Mouse (Mus musculus): ENCODE data around the gene Ppp1r3c.
A peak's percentile ranks its signal among the peaks of the same experiment; 100 is the strongest.
"Not testable (repeated sequence)": the region's sequence is repeated elsewhere in the genome, so short reads cannot be mapped to it uniquely, and the experiment has no call there.

Ppp1r3c gene

GRCm38 (mm10) chr19:36736537-36736936 is at the start of gene Ppp1r3c:
TSS of gene Ppp1r3c (minus strand) at chr19:36736653.
- DNase-seq, result peak; percentile 97

- no peak for DNase-seq
Observed at GRCm38 (mm10) chr19:36783179-36783578, 46.7 kb upstream of the Ppp1r3c start.

- DNase-seq, result no peak
Observed at GRCm38 (mm10) chr19:36782591-36782990, 46.1 kb upstream of the Ppp1r3c start.

GRCm38 (mm10) chr19:36781996-36782395 is 45.5 kb upstream of the Ppp1r3c start:
- DNase-seq, result no peak

GRCm38 (mm10) chr19:36780375-36780774 is 43.9 kb upstream of the Ppp1r3c start:
- no peak for DNase-seq

GRCm38 (mm10) chr19:36779765-36780164 is 43.3 kb upstream of the Ppp1r3c start:
- no peak for DNase-seq

GRCm38 (mm10) chr19:36775531-36775930 is 39.1 kb upstream of the Ppp1r3c start:
- no peak for DNase-seq

- no peak for DNase-seq
Observed at GRCm38 (mm10) chr19:36773716-36774459, 37.4 kb upstream of the Ppp1r3c start.

- no peak for DNase-seq
Observed at GRCm38 (mm10) chr19:36768084-36768483, 31.6 kb upstream of the Ppp1r3c start.

- no peak for DNase-seq
Observed at GRCm38 (mm10) chr19:36764451-36764850, 28.0 kb upstream of the Ppp1r3c start.

- DNase-seq, result no peak
Observed at GRCm38 (mm10) chr19:36748996-36749395, 12.5 kb upstream of the Ppp1r3c start.

GRCm38 (mm10) chr19:36742331-36742730 is 5.9 kb upstream of the Ppp1r3c start:
- DNase-seq, result no peak

GRCm38 (mm10) chr19:36739566-36740211 is 3.2 kb upstream of the Ppp1r3c start:
- peak; percentile 77 for DNase-seq

GRCm38 (mm10) chr19:36738009-36738408 is 1.6 kb upstream of the Ppp1r3c start:
- peak; percentile 25 for DNase-seq

GRCm38 (mm10) chr19:36737087-36737486 is 634 bp upstream of the Ppp1r3c start:
- peak; percentile 19 for DNase-seq

GRCm38 (mm10) chr19:36734308-36735038 is 2.0 kb downstream of the Ppp1r3c start:
- peak; percentile 43 for DNase-seq

GRCm38 (mm10) chr19:36733191-36733943 is 3.1 kb downstream of the Ppp1r3c start:
- no peak for DNase-seq

- DNase-seq, result no peak
Observed at GRCm38 (mm10) chr19:36731310-36731709, 5.1 kb downstream of the Ppp1r3c start.

GRCm38 (mm10) chr19:36730414-36730813 is 6.0 kb downstream of the Ppp1r3c start:
- not testable (repeated sequence) for DNase-seq

GRCm38 (mm10) chr19:36728741-36729460 is 7.6 kb downstream of the Ppp1r3c start:
- no peak for DNase-seq

- no peak for DNase-seq
Observed at GRCm38 (mm10) chr19:36724970-36725369, 11.5 kb downstream of the Ppp1r3c start.

- DNase-seq, result no peak
Observed at GRCm38 (mm10) chr19:36721139-36721538, 15.3 kb downstream of the Ppp1r3c start.

Measured in lung, postnatal 10 days (tissue).